ENCODE assay signal across 18 mouse cellular contexts in the genomic region with DNA sequence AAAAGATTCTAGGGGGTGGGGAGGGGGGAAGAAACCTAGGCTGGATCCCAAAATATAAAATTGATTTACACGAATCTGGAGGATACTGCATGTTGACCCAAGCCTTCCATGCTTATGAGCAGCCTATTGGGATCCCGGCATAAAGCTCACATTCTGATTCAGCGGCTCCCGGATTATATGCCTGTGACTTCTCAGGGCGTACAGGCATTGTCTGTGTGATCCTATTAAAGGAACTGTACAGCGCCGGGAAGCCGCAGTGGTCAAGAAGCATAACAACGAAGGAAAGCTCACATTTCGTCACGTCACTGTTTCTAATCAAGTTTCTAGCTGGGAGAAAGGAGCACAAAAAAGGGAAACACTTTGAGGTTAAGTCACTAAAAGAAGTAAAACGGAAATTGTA.
A peak's percentile ranks its signal among the peaks of the same experiment; 100 is the strongest.
DNase-seq lines count a peak whose midpoint lies in the region; ATAC-seq lines count a peak whose summit lies in the region.
"Had no signal": no experiment of that assay in that cellular context is flagged by ENCODE, and none has a peak within 500 bp of the region (broad histone marks: within the 10 kb centered on the region; RNA-seq: fewer than 3 reads in every experiment).

No protein-coding gene starts in this region.

- H3K4me2 ChIP-seq in heart, embryonic 12.5 days, result no peak overlapping the region
- peak overlapping the region; percentile 15; the same call in 1 of the 2 replicates for H3K4me2 ChIP-seq in embryonic facial prominence, embryonic 14.5 days (ENCODE audit: low read depth, low read length)
- H3K4me2 ChIP-seq: liver, embryonic 11.5 days had no signal

- H3K27ac ChIP-seq in heart, embryonic 12.5 days (ENCODE audit: poor library complexity, severe bottlenecking), result no peak overlapping the region
- no peak overlapping the region for H3K27ac ChIP-seq in embryonic facial prominence, embryonic 14.5 days (replicated peaks; ENCODE audit: low read depth, low read length)
- H3K27ac ChIP-seq: hindbrain, embryonic 10.5 days; layer of hippocampus, adult 2 months; left cerebral cortex, adult 2 months; stomach, postnatal 0 days had no signal

- no peaks in the 10 kb centered on the region for H3K4me1 ChIP-seq in heart, embryonic 12.5 days (replicated peaks)
- H3K4me1 ChIP-seq in embryonic facial prominence, embryonic 14.5 days (ENCODE audit: control insufficient read depth, insufficient read depth, low read length), result no peaks in the 10 kb centered on the region
- H3K4me1 ChIP-seq: hindbrain, embryonic 10.5 days had no signal

- no peak overlapping the region for H3K9ac ChIP-seq in heart, embryonic 12.5 days
- H3K9ac ChIP-seq in embryonic facial prominence, embryonic 14.5 days (ENCODE audit: low read depth, low read length), result no peak overlapping the region

- ATAC-seq in heart, embryonic 12.5 days (ENCODE audit: insufficient number of reproducible peaks, low FRiP score), result no peak
- no peak for ATAC-seq in embryonic facial prominence, embryonic 14.5 days (ENCODE audit: low read depth)
- no peak for ATAC-seq in frontal cortex, adult (ENCODE audit: low TSS enrichment)
- no peak for ATAC-seq in megakaryocyte progenitor cell, adult 5-6 weeks (replicated peaks; ENCODE audit: poor library complexity)

- H3K36me3 ChIP-seq in heart, embryonic 12.5 days, result no peaks in the 10 kb centered on the region
- no peaks in the 10 kb centered on the region for H3K36me3 ChIP-seq in embryonic facial prominence, embryonic 14.5 days (ENCODE audit: control insufficient read depth, insufficient read depth, low read length)
- H3K36me3 ChIP-seq: hindbrain, embryonic 10.5 days had no signal

- H3K9me3 ChIP-seq in heart, embryonic 12.5 days (replicated peaks), result no peaks in the 10 kb centered on the region
- H3K9me3 ChIP-seq in embryonic facial prominence, embryonic 14.5 days (ENCODE audit: control insufficient read depth, low read length), result no peaks in the 10 kb centered on the region
- H3K9me3 ChIP-seq: hindbrain, embryonic 10.5 days had no signal

- H3K27me3 ChIP-seq in heart, embryonic 12.5 days (replicated peaks), result no peaks in the 10 kb centered on the region
- no peaks in the 10 kb centered on the region for H3K27me3 ChIP-seq in embryonic facial prominence, embryonic 14.5 days (replicated peaks; ENCODE audit: control insufficient read depth, insufficient read depth, low read length)

- DNase-seq in heart, adult 11 months, result peak; percentile 56
- DNase-seq in brain, adult 2 months (ENCODE audit: low read depth, low spot score), result peak; percentile 1
- peak; percentile 31 for DNase-seq in embryonic facial prominence, embryonic 14.5 days (ENCODE audit: low spot score)
- peak; percentile 35 for DNase-seq in retina, embryonic 14.5 days (ENCODE audit: low spot score)
- DNase-seq: adrenal gland, adult 2 months; cerebellum, adult 9-11 months; gastrocnemius, postnatal 10 days; kidney, adult 18-20 months; kidney, postnatal 14 days; lung, adult 2 months had no signal

- H3K4me3 ChIP-seq in heart, embryonic 12.5 days, result no peak overlapping the region
- H3K4me3 ChIP-seq in embryonic facial prominence, embryonic 14.5 days (ENCODE audit: low read depth, low read length), result no peak overlapping the region
- H3K4me3 ChIP-seq: hindbrain, embryonic 10.5 days; layer of hippocampus, adult 2 months; left cerebral cortex, adult 2 months had no signal

- WGBS in heart, embryonic 12.5 days, result 68% methylated on average over 12 of the region's 12 CpGs
- WGBS in embryonic facial prominence, embryonic 14.5 days, result 48% methylated on average over 12 of the region's 12 CpGs

Comparison
In these comparisons a context has a peak if more than half of its experiments do, and no peak if none do; other contexts are left out.
1. DNase-seq: peak in every context shown above with its lines; median percentile 56 in heart, adult 11 months; 35 in retina, embryonic 14.5 days; 31 in embryonic facial prominence, embryonic 14.5 days; 1 in brain, adult 2 months.